Mouse (Mus musculus) testis, postnatal 14 days (tissue): ENCODE data around the gene Mtmr4.

ENCODE experiments used
- DNase-seq: peaks from one replicate; pipeline ENCODE4 v3.0.0; 2021; ENCODE audit warnings: low spot score

Mtmr4 gene

DNA sequence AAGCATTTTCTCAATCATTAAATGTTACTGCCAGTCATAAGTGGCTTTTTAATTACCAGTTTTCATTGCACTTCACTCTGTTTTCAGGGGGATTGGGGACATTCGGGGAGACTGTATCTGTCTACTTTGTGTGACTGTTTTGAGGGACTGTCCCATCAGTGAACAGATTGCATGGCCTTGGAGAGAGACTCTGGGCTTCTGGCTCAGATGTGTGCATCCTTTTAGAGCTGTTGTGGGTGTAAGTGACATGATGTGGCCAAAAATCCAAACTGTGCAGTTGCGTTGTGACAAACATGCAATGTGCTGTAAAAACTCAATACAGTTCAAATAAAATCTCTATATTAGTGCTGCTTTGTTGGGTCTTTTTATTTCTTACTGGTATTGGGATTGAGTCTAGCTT, 24.0 kb downstream of the Mtmr4 start:
- DNase-seq: no peak

DNA sequence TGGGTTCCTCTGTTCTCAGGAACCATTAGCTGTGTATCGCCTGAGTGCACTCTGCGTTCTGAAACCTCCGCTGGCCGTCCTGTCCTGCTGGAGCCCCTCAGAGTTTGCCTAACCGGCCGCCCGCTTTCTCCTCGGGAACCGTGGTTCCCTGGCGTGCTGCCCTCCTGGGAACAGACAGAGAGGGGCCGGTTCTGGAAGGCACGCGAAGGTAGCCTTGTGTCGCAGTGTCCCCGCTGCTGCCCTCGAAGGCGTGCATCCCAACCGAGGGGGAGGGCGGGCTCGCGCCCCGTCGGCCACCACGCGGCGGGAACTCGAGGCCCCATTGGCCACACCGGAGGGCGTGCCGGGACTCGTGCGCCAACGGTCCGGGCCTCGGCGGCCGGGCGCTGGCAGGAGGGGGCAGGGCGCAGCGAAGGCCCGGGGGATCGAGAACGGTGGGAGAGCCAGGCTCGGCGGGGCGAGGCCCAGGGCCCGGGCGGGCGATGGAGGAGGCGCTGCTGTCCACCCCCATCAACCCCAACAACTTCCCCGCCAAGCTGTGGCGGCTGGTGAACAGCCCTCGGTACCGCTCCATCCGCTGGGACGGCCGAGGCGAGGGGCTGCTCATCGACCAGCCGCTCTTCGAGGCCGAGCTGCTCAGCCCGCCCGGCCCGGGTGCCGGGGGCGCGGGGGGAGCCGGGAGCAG, 25.0 kb downstream of the Mtmr4 start, which contains the start of gene Hsf5:
Gene Hsf5 (plus strand): TSS at position 375 of the 685 bp plus-strand sequence.
- DNase-seq: peak; percentile 85

DNA sequence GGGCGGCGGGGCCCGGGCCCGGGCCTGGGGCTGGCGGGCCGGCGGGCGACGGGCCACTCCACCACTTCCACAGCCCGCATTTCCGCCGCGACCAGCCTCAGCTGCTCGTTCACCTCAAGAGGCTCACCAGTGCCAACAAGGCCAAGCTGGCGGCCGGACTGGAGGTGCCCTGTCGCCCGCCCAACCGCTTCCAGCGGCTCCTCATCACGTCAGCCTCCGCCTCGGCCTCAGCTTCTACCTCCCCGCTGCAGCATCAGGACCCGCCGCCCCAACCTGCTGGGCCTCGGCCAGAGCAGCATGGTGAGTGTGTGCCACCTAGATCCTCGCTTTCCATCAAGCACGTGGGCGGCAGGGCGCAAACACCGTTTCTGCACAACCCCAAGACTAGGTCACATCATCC, 25.6 kb downstream of the Mtmr4 start:
- peak; percentile 66 for DNase-seq

DNA sequence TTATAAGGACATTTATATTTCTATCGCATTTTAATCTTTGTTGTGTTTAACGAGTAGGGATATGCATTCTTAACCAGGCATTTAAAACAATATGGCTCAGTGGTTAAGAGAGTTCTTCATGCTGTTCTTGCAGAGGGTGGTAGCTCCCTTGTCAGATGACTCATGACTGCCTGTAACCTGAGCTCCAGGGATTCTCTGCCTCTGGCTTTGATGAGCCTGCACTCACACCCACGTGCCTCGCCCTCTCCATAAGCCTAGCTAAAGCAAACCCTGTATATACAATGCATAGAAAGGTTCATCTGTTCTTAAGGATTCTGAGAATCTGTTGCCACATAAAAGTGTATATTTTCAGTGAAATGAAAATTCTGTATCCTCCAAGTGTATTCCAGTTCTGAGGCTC, 31.2 kb downstream of the Mtmr4 start:
- no peak for DNase-seq

DNA sequence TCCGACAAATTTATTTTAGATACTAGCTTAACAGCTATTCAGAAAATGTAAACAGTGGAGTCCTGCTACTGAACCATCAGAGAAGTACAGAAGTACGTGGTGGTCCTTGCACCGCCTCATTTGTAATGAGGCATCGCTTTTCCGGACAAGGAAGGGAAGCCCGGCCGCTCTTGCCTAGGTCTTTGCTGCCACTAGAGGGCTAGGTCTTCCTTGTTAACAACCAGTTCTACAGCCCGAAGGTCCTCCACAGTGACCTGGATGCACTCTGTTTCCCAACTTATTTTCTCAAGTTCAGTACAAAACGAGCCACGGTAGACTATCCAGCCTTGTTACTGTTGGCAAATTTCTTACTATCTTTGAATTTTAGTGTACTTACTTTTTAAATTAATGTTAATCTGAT, 37.9 kb downstream of the Mtmr4 start:
- no peak for DNase-seq

DNA sequence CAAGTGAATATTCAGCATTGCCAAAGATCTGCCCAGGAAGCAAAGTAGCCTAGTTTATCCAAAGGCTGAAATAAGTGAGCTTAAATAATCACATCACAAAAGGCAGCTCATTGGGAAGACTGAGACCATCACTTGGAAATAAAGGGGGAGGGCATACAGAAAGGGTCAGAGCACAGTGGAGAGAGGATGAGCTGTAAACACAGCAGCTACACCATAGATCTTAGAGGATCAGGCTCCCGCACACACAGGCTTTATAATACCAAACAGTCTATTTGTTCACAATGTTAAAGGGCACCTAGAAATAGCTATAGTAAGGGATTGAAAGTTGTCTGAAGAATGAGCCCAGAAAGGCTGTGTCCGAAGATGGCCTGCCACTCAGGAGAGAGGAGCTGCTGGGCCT, 46.8 kb downstream of the Mtmr4 start:
- DNase-seq: no peak

DNA sequence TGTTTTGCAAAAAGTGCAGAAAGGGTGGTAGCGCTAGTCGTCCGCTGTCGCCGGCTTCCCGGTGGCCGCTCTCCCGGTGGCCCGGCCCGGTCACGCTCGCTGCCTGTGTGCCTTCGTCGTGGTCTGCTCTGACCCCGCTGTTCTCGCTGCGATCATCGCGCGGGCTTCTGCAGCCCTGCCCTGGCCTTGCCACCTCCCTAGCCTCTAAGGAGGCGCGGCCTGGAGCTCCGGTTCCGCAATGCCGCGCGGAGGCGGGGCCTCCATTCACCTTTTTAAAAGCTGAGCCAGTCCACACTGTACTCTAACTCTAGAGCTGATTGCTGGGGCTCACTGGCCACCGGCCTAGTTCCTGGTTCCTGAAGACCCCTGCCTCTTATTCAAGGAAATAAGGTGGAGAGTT, 47.2 kb downstream of the Mtmr4 start:
- DNase-seq: peak; percentile 48

DNA sequence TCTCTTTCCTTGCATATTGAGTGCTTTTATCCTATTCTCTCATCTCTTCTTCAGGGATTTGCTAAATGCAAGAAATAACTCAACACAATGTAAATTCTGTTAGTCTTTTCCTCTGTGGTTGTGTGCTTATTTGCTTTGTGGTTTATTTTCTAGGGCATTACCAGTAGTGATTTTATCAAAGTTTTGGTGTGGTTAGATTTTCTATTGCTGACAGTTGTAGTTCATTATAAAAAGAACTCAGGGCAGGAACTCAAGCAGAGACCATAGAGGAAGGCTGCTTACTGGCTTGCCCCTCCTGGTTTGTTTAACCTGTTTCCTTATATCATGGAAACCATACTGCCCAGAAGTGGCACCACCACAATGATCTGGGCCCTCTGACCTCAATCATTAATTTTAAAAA, 50.9 kb downstream of the Mtmr4 start:
- no peak for DNase-seq

DNA sequence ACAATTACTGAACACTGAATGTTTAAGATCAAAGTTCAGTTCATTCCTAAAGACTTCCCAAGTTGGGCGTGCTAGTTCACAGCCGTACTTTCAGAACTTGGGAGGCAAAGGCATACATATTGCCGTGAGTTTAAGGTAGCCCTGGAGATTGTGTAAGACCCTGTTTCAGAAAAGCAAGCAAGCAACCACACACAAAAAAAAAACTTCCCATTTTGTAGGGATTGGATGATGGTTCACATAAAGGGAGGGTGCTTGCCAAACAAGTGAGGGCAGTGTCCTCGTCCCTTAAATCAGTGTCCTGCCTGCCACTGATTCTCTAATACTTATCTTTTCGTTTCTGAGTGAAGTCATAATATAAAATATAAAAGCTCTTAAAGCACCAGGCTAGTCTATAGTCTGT, 62.7 kb downstream of the Mtmr4 start:
- no peak for DNase-seq

DNA sequence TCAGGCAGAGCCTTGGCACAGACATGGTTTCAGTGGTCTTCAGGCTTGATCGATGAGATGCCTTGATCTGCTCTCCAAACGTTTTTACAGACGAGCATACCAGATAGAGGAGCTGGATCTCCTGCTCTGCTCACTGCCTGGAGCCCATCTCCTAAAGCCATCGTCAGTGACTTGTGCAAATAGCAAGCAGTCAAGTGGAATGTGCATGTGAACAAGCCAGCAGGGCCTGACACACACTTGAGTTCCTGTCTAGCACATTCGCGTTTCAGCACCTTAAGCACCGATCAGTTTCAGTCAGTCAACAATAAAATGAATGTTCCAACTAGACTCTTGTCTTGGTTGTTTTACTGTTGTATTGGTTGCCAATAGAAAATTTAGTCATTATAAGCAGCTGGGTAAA, 67.3 kb downstream of the Mtmr4 start:
- no peak for DNase-seq

DNA sequence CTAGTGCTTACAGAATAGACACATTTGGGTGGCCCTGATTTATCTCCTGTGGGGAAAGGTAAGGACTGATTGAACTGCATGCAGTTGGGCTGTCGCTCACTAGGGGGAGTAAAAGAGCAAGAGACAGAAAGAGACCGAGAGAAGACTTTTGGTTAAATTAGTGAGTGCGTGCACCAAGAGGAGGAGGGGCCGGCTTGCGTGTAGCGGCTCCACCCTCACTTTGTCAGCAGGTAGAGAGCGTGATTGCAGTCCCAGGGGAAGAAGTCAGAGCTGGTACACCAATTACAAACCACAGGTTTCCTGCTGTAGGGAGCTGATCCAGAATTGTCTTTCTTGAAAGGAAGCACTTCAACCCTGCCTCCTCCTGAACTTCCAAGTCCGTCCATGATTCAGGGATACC, 70.4 kb downstream of the Mtmr4 start, which contains the start of gene Rnf43:
Gene Rnf43 (plus strand): TSS at position 316 of the 400 bp plus-strand sequence.
- peak; percentile 77 for DNase-seq

DNA sequence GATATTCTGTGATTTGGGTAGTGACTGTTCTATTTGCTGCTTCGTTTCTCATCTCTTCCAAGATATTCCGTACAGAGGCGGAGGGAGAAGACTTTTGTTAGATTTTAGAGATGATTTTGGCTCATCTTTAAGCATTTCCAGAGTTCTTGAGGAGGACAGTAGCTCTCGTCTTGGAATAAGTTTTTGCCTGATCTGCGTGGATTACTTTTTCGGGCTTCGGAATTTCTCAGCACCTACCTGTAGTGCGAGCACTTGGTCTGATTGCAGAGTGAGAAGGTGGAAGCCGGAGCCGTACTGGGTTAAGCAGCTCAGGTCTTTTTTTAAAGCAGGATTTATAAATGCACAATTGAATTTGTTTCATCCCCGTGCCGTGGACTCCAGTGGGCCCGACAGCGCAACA, 70.9 kb downstream of the Mtmr4 start:
- DNase-seq: no peak

DNA sequence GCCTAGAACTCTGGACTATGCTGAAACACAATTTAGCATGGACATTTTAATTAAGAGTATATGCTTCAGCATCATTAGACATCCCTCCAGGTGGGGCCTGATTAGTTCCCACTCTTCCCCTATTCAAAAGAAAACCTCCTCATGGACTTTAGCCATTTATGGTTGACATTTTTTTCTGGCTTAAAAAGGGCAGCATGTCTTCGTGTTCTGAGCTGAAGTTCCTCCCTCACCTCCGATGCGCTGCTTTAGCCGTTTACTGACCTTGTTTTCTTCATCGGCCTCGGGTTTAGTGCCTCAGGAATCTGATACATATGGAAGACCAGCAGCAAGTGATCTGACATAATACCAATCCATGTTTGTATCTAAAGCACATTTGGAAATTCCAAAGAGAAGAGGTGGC, 72.0 kb downstream of the Mtmr4 start:
- no peak for DNase-seq

DNA sequence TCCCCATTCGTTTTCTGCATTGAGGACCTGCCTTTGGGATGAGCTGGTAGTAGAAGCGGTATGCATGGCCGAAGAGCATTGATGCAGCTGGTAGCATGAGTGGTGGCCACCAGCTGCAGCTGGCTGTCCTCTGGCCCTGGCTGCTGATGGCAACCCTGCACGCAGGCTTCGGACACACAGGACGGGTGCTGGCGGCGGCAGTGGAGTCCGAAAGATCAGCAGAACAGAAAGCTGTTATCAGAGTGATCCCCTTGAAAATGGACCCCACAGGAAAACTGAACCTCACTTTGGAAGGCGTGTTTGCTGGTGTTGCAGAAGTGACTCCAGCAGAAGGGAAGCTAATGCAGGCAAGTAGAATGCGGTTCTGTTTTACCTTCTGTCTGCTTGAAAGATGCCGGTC, 72.6 kb downstream of the Mtmr4 start:
- no peak for DNase-seq

DNA sequence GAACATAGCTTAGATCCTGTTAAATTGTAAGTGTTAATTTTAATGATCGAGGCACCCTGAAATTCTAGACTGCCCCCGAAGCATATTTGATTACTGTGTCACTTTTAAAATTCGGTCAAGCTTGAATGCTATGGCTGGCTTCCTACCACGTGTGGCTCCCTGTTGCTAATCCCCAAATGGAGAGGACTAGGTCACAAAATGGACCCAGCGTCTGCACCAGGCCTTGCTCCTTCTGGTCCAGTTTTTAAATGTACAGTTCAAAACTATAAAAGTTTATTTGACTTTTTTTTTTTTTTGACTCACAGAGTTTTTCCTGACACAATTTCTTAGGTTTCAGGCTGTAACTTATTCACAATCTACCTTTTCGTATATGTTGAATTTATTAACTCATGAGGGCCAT, 73.3 kb downstream of the Mtmr4 start:
- DNase-seq: no peak

DNA sequence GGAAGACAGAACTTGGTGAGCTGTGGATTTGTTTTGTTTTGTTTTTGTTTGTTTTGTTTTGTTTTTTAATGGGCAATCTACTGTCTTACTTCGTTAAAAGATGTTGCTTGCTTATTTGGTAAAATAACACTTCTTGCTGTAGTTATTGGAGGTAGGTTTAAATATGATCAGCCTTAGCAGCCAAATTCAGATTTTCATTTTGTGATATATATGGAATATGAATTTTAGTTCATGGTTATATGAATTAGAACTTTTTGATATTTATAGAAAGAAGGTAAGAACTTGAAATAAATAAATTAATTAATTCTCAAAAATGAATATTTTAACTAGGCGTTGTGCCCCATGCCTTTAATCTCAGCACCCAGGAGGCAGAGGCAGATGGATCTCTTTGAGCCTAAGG, 73.7 kb downstream of the Mtmr4 start:
- no peak for DNase-seq
